Mouse (Mus musculus) right cerebral cortex, postnatal 25 days (tissue): ENCODE results near the gene Dnajb12.
A peak's percentile ranks its signal among the peaks of the same experiment; 100 is the strongest.
"Not testable (repeated sequence)": the region's sequence is repeated elsewhere in the genome, so short reads cannot be mapped to it uniquely, and the experiment has no call there.

Source experiments
- DNase-seq: peaks from one replicate; pipeline ENCODE4 v3.0.0; 2022

Dnajb12 gene

DNA sequence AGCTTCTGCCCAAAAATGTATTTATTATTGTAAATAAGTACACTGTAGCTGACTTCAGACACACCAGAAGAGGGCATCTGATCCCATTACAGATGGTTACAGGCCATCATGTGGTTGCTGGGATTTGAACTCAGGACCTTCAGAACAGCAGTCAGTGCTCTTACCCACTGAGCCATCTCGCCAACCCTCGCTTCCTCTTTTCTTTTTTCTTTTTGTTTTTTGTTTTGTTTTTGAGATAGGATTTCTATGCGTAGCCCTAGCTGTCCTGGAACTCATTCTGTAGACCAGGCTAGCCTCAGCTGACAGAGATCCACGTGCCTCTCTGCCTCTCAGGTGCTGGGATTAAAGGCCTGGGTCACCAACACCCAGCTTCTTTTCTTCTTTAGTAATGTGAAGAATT lies 6.7 kb upstream of the Dnajb12 start:
- DNase-seq, result not testable (repeated sequence)

DNA sequence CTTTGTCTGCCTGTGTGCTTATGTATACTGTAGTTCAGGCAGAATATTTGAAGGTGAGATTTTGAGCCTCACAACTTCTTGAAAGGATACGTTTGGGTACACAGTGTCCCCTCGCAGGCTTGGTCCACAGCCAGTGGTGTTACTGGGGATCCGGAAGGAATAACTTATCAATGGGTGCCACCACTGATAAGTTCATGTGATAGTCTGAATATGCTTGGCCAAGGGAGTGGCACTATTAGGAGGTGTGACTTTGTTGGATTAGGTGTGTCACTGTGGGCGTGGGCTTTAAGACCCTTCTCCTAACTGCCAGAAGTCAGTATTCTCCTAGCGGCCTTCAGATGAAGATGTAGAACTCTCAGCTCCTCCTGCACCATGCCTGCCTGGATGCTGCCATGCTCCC lies 6.2 kb upstream of the Dnajb12 start:
- DNase-seq, result no peak

DNA sequence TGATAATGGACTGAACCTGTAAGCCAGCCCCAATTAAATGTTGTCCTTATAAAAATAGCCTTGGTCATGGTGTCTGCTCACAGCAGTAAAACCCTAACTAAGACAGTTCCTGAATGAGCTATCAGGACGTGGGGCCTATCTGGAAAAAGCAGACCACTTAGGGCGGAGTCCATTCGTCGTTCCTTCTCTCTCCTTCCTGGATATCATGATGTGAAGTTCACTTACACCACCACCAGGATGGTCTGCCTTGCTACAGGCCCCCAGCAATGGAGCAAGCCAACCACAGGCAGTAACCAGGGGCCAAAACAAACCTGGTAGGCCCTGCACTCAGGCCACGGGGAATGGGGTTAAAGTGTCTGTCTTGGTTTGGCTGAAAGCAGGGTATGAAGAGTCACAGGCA lies 5.7 kb upstream of the Dnajb12 start:
- no peak for DNase-seq

DNA sequence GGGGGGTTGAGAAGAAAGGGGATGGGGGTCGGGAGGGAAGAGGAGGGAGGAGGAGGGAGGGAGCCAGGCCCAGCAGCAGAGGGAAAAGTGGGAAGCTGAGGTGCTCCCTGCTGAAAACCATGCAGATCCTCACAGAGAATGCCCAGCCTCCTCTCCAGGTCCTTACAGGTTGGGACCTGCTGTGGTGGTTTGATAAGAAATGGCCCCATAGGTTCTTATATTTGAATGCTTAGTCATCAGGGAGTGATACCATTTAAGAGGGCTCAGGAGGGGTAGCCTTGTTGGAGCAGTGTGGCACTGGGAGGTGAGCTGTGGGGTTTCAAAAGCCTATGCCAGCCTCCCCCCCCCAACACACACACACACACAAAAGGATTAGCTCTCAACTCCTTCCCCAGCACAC lies 4.0 kb upstream of the Dnajb12 start:
- DNase-seq, result no peak

DNA sequence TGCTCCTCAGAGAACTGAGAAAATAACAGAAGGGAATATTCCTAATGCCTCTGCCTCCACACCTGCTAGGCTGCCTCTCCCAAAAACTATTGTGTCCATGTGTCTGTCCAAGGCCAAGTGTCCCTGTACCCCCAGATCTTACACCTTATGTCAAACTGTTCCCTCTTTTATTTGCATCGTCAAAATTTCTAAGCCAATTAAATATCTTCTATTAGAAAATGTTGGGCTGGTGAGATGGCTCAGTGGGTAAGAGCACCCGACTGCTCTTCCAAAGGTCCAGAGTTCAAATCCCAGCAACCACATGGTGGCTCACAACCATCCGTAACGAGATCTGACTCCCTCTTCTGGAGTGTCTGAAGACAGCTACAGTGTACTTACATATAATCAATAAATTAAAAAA lies 2.7 kb upstream of the Dnajb12 start:
- DNase-seq, result not testable (repeated sequence)

DNA sequence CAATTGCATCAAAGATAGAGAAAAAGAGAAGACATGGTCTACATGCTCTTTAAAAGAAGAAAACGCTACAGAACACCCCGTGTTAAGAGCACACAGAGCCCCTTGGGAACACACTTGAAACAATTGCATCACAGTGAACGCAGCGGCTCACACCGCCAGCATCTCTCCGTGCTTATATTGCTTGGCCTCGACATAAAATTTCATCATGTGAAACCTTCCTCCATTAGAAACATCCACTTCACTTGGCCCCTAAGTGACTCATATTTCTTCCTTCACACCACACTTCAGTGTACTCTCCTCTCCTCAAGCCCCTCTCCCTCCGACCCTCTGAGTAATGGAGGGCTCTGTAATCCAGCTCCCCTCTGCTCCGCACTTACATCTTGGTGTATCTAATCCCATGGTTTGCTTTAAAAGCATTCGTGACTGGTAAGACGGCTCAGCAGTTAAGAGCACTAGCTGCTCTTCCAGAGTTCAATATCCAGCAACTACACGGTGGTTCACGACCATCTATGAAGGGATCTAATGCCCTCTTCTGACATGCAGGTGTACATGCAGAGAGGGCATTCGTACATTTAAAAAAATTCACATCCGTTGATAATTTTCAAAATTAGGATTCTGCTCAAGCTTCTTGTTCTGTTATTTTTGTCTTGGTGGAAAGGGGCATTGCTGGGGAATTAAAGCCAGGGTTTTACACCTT lies 1.8 kb upstream of the Dnajb12 start:
- DNase-seq, result no peak

DNA sequence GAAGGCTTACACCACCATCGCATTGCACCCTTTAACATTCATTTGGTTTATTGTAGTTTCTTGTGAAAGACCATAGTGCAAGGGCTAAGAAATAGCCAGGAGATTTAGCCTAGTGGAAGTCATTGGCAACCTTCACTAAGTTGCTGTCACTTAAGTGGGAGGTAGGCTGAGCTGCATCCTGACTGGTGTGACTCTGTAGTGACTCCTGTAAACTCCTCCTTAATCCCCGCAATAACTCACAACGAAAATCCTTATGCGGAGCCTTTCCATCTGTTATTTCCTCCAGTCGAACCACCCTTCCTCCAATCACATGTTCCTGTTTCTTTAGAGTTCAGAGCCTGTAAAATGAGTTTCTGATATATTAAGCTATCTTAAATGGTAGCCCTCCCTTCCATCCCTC lies 533 bp upstream of the Dnajb12 start:
- DNase-seq, result no peak

DNA sequence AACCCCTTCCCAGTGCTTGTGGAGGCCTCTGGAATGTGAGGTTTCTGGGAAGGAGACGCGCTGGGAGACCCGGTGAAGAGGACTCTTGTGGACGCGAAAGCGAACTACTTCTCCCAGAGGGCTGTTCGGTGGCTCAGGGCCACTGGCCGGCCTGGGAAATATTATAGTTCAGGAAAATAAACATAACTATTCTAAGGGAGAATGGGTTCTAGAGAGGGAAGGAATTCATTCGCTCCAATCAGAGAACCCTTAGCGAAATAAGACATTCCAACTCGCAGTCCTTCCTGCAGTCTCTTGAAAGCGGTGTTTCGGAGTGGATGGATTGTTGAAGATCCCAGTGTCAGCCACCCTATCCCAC lies 652 bp downstream of the Dnajb12 start:
- no peak for DNase-seq

DNA sequence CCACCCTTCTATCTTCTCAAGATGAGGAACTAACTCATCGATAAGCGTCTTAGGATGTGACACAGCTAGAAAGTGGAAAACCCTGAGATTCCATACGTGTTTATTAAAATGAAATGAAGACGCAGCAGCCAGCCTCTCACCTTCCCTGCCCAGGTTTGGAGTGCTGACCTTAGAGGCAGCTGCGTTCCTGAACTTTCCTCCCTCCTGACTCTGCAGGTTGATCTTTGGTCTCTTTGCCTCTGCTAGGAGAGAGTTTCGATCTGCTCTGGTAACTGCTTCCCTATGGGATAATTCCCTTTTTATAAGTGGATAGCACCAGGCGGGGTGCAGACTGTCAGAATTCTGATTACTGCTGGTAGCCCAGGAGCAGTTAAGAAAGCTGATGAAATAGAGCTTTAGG lies 1.5 kb downstream of the Dnajb12 start:
- no peak for DNase-seq

DNA sequence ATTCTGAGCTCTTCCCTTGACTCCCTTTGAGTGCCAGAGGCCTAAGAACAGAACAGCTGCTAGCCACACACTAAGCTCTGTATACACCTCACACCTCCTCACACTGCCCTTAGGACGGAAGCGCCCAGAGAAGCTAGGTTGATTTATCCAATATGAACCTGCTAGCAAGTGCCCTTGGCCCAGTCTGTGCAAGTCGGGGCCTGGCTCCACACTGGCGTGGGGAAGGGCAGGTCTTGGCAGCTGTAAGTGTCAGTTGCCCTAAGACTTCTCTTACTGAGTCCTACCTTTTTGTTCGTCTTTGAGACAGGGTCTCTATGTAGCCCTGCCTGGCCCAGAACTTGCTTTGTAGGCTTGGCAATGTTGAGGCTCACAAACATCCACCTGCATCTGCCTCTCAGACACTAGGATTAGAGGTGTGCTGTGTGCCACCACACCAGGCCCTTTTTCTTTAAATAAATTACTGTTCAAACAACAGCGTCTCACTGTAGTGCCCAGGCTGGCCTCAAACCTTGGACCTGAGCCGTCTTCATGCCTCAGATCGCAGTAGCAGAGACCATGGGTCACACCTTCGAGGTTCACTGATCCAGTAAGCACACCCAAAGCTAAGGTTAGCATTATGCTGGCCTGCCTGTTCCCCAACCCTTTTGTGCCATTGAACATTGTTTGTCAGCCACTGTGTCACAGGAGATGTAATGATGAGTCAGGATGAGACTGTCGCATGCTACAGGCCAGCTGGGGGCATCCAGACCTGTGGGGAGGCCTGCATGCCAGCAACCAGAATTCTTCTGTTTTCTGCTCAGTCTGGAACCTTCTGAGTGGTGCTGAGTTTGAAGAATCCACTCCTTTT lies 5.2 kb downstream of the Dnajb12 start:
- no peak for DNase-seq

DNA sequence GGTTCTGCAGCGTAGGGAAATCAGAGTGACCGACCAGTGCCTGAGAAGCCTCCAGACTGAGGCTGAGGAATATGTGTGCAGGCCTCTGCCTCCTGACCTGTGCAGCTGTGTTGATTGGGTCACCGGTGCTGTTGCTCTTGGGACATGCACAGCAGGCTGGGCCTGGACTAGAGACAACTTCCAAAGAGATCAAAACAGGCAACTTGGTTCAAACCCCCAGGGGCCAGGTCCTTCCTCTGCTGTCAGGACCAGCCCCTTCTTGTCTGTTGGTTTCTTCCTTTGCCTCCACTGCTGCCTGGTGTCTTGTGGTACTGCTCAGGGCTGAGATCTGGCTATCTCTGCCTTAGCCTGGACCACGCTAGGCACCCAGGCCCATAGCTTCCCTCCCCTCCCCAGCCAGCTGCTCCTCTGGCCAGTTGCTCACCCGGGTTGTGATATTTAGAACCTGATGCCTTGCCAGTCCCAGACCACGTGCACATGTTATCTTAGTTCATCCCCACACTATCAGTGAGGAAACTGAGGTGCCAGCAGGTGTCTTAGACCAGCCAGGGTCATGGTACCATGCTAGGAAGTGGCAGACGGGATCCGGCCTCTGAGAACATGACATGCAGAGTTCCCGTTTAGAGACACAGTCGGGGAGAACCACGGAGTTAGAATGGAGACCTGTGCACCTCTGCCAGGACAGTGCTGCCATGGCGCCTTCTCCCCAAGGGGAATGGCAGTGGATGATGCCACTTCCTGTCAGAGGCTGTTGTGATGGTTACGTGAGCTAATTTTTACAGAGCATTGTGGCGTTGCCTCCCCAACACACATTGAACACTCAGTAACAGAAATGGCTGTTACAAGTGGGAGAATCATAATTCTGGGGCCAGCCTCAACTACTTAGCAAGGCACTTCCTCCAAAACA lies 6.1 kb downstream of the Dnajb12 start:
- no peak for DNase-seq

DNA sequence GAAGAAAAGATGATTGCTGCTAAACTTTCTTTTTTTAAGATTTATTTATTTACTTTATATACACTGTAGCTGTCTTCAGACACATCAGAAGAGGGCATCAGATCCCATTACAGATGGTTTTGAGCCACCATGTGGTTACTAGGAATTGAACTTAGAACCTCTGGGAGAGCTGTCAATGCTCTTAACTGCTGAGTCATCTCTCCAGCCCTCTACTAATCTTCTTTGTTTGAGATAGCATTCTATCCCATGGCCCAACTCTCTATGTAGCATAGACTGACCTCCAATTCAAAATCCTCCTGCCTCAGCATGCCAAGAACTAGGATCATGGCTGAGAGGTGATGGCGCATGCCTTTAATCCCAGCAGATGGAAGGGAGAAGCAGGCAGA lies 6.7 kb downstream of the Dnajb12 start:
- no peak for DNase-seq

DNA sequence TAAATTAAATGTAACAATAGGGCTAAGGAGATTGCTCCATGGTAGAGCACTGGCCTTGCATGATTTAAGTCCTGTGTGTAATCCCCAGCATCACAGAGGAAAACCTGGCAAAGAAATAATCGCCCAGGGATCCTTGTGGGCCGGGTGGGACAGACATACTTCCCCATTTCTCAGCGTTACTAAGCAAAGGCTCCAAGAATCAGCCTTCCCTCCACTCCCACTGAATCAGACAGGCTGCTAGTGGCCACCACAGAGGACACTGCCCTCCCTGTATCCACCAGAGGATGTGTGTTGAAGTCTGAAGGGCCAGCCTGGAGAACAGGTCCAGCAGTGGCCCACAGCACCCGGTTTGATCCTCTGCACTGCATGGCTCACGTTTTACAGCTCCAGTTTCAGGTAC lies 8.1 kb downstream of the Dnajb12 start:
- DNase-seq, result no peak

DNA sequence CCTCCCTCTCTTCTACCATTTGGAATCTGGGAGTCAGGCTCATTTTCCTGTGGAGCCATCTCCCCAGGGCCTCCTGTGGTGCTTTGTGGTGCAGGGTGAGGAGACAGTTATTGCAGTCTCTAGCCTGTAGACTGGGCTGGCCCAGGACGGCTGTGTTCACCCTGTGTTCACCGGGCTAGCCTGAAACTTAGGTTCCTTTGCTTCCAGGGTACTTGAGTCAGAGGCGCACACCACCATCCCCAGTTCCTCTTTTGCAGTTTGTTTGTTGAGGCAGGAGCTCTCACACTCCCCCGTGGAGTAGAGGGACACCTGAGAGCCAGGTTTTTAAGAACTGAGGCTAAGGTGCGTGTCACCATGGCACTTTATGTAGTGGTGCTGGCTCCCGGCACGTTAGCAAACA lies 10.0 kb downstream of the Dnajb12 start:
- DNase-seq, result no peak

DNA sequence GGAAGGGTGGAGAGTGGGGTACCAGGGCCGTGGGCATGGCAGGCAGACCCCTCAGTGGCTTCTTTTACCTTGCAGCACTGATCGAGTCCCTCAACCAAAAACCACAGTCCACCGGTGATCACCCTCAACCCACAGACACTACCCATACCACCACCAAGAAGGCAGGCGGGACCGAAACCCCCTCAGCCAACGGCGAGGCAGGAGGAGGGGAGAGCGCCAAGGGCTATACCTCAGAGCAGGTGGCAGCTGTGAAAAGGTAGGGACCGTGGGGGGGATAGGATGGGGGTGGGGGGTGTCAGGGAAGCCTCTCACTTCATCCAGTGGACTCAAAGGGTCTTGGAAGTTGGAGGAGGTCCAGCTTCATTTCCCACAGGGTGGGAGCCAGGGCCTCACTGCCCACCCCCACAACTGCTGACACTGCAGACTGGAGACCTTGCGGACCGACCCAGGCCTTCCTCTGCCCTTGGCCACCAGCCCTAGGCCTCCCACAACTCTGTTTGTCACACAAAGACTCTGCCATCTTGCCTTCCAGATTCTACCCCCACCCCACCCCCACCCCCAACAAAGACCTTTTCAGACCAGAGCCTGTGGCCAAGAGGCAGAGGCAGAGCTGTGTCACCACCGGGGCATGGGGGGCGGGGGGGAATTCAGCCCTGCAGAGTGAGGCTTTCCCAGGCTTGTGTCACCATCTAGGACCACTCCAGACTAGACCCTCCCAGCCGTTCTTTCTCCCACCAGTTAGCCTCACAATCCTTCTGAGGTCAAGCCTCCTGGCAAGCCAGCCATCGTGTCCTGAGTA lies 10.8 kb downstream of the Dnajb12 start:
- no peak for DNase-seq

DNA sequence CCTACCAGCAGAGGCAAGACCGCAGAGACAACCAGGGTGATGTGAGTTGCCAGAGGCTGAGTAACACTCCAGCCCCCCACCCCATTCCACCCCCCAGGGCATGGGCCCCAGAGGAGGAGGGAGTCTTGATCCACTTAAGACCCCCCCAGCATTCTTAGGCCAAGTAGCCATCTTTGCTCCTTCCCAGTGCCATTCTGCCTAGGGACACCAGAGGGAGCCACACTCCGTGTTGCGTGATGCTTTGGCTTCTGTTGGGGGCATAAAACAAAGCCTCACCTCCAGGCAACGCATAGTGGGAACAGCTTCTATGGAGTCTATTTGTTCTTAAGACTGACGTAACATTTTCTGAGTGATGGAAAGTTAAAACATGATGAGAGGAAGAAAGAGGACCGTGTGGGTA lies 13.6 kb downstream of the Dnajb12 start:
- DNase-seq, result peak; percentile 74

DNA sequence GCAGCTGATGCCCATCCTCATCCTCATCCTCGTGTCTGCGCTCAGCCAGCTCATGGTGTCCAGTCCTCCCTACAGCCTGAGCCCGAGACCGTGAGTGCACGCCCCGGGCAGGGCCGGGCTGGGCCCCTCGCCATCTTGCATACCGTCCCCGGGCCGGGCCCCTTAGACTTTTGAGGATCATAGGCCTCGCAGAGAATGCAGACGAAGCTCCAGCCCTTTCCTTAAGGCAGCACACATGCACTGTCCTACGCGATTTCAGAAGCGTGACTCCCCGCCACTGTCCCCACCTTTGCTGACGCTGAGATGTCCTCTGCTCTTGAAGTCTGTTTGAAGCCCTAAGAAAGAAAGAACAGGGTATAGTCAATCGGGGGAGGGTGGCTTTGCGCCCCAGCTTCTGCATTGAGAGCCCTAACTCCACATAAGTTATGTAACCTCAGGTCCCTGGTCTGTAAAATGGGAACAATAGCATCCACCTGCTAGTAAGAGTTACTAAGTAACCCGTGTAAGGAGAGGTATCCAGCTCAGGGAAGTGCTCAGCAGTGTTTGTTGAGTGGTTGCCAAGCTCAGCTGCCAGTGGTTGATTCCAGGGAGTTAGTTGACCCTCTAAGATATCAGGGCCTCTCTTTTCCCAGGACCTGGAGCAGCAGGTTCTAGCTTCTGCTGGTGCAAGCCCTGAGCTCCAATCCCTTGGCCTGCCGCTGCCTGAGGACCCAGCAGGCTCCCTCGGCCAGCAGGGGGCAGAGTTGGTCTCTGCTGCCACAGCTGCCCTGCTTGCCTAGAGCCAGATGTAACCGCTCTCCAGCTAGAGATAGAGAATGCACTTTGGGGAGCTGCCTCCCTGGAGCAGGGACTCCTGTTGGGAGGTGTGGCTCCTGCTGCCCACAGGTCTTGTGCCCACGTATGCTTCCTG lies 15.2 kb downstream of the Dnajb12 start:
- DNase-seq, result peak; percentile 77

DNA sequence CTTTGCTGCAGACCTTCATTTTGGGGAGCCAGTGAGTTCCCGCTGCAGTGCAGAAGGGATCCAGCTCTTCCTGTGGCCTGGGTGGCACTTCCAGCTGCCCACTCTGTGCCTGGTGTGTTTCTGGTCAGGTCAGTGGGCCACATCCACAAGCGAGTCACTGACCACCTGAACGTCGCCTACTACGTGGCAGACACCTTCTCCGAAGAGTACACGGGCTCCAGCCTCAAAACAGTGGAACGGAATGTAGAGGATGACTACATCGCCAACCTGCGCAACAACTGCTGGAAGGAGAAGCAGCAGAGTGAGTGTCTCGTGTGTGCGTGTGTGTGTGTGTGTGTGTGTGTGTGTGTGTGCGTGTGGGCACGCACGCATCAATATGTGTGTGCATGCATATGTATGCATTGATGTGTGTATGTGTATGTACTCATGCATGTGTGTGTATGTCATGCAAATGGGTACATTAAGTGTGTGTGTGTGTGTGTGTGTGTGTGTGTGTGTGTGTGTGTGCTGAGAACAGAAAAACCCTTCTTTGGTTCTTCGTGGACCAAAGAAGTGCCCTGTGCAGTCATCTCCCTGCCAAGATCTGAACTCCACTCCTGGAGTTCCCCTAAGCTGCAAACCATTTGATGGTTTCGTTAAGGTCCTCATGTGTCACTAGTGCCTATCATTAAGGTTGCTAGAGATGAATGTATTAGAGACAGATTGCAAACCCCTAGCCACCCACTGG lies 16.3 kb downstream of the Dnajb12 start:
- DNase-seq, result no peak

DNA sequence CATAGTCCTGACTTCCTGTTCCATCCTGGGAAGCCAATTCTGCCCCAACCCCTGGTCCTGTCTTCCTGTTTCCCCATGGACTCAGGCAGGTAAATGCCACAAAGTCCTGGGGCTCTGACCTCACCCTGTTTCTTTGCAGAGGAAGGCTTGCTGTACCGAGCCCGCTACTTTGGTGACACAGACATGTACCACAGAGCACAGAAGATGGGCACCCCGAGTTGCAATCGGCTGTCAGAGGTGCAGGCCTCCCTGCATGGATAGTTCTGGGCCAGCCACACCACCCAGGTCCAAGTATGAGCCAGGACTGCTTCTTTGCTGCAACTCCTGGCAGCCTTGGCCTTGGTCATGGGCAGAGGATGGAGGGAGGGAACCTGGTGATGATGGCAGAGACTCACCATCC lies 16.9 kb downstream of the Dnajb12 start:
- DNase-seq, result no peak

DNA sequence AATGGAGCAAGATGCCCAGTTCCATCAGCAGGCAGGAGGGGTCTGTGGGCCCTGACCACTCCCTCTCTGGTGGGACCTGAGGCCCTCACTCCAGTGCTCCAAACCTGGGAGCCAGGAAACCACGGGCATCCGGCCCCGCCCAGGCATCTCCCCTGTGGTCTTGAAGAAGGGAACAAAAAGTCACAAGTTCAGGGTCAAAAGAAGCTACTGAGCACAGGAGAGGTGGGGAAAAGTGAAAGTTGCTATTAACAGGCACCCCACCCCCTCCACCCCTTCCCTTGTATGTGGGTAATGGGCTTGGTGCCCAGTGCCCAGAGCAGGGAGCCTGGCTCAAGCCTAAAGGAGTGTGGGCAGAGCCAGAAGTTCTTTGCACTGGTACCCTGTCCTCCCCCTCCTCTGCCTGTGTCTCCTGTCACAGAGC lies 17.6 kb downstream of the Dnajb12 start:
- no peak for DNase-seq

DNA sequence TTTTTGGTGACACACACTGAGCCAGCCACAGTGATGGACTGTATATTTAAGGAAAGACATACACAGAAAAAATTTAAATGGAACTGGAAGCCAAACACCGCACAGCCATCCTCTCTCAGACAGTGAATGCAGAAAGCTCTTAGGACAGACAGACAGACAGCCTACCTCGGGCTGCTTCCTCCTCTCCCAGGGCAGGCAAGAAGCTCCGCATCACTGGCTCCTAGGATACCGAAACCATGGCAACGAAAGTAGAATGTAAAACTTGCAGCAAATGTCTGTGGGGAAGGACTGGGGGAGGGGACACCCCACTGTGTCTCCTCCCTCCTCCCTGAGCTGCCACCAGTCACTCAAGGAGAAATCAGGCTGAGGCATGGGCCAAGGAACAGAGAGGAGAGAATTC lies 18.2 kb downstream of the Dnajb12 start:
- DNase-seq, result peak; percentile 84
